Mouse (Mus musculus): ENCODE results near the gene Relb. TPM values are rescaled to one million over a fixed set of nuclear protein-coding genes. Genes with fewer than 3 reads are reported as not detected.
"Not testable (repeated sequence)": the region's sequence is repeated elsewhere in the genome, so short reads cannot be mapped to it uniquely, and the experiment has no call there.

Relb gene
- total RNA-seq, 1 experiment from 2014 or later, result 41.1 TPM

DNA sequence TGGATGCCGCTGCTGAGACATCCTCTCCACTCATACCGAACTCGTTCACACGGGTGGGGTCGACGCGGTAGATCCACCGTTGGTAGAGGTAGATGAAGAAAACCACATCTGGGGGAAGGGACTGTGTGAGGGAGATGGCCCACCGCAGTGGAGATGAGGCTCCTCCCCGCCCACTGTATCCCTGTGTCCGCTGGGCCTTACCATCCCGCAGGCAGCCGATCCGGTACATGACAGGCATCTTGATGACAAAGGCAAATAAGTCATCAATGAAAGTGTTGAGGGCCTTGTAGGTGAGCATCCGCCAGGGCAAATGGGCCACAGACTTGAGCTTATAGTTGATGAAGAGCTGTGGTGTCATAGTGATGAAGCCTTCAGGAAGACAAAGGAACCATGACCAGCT, 4.6 kb upstream of the Relb start:
- no peak for ATAC-seq (ENCODE audit: extremely low read depth, insufficient number of reproducible peaks, low FRiP score, poor library complexity, severe bottlenecking)

- no peak for ATAC-seq (ENCODE audit: extremely low read depth, insufficient number of reproducible peaks, low FRiP score, poor library complexity, severe bottlenecking)
These were observed 4.0 kb upstream of the Relb start for GRCm38 (mm10) chr7:19633197-19633596.

DNA sequence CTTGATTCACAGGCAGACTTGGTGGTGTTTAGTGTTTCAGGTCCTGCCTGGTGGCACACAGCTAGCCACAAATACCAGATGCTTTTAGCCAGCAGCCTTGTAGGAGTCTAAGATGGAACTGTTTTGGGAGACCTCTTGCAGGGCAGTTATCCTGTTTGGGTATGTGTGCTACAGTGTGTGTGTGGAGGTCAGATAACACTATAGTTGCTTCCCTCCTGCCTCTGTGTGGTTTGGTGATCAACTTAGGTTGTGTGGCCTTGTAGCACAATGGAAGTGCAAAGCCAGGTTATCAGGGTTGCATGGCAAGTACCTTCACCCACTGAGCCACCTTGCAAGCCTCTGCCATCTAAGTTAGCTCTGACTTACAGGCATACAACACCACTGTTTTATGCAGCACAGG, 3.5 kb upstream of the Relb start:
- ATAC-seq (ENCODE audit: extremely low read depth, insufficient number of reproducible peaks, low FRiP score, poor library complexity, severe bottlenecking), result no peak

DNA sequence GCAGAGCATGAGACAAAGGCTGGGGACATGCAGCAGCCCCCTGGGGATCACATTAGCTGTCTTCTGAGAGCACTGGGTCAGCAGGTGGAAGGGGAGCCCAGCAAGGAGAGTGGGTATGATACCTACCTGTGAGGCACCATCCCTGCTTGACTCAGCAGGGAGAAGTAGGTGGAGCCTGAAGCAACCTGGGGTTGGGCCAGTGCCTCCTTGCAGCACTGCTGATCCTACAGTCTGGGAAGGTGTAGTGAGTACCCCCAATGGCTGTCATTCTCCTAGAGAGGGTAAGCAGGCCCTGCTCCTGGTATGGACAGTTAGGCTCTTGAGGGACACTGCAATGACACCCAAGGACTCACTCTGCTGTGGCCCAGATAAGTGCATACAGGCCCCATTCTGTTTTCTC, 3.0 kb upstream of the Relb start:
- no peak for ATAC-seq (ENCODE audit: extremely low read depth, insufficient number of reproducible peaks, low FRiP score, poor library complexity, severe bottlenecking)

DNA sequence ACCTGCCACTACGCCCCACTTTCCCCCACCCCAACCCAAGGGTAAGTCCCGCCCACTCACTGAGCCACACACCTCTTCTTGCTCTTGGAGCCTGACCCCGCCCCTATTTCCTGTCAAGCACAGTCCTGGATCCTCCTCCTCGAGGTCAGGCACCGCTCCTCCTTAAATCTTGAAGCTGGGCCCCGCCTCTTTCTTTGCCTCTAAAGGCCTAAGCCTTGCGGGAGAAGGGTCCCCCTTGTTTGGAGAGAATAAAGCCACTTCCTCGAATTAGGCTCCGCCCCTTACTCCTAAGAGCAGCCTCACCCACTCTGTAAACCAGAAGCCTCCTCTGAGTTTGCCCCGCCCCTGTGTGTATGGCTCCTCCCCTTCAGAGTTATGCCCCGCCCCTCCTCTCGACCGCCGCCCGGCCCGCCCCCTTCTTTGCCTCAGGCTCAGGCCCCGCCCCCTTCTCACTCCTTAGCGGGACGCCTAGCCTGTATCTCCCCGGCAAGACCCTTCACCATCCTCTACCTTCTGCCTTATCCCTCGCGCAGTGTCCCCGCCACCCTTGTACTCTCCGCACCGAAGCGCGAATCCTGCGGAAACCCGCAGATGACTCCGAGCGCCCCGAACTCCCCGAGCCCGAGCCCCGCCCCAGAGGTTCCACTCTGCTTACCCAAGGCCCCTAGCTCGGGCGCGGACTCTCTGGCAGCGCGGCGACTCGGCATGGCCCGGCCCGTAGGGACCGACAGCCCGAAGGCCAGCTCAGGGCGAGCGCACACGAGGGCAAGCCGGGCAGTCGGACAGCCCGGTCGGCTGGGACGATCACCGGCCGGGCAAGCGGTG, 490 bp downstream of the Relb start:
- peak; percentile 84 for ATAC-seq (ENCODE audit: extremely low read depth, insufficient number of reproducible peaks, low FRiP score, poor library complexity, severe bottlenecking)

DNA sequence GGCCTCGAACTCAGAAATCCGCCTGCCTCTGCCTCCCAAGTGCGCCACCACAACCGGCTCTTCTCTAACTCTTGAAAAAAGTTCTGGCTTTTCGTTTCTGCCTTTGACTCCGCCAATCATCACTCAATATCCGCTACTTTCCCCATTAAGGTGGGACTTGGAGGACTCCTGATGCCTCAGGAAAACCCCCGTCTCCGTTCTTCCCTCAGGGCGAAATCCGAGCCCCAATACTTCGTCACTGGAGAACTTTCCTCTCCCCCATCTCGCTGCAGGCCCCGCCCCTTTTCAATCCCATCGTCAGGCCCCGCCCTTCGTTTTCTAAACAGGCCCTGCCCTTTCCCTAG, 1.1 kb downstream of the Relb start:
- no peak for ATAC-seq (ENCODE audit: extremely low read depth, insufficient number of reproducible peaks, low FRiP score, poor library complexity, severe bottlenecking)

DNA sequence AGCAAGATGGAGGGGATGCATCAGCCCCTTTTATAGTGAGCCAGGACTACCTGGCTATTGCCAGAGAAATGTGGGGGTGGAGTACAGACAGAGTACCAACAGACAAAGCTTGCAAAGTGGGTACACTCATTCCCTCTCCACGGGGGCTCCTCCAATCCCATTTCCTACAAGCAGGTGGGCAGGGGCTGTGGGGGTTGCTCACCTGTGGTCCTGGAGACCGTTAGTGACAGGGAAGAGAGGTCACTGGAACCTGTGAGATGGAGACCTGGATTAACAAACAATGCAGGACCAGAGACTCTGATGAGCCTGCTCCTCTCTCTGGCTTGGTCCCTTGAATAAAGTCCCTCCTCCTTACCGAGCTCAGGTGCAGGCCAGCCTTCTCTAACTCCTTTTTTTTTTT, 1.5 kb downstream of the Relb start:
- no peak for ATAC-seq (ENCODE audit: extremely low read depth, insufficient number of reproducible peaks, low FRiP score, poor library complexity, severe bottlenecking)

- no peak for ATAC-seq (ENCODE audit: extremely low read depth, insufficient number of reproducible peaks, low FRiP score, poor library complexity, severe bottlenecking)
These were observed 5.8 kb downstream of the Relb start for GRCm38 (mm10) chr7:19623433-19623832.

GRCm38 (mm10) chr7:19622241-19622640, 7.0 kb downstream of the Relb start:
- no peak for ATAC-seq (ENCODE audit: extremely low read depth, insufficient number of reproducible peaks, low FRiP score, poor library complexity, severe bottlenecking)

DNA sequence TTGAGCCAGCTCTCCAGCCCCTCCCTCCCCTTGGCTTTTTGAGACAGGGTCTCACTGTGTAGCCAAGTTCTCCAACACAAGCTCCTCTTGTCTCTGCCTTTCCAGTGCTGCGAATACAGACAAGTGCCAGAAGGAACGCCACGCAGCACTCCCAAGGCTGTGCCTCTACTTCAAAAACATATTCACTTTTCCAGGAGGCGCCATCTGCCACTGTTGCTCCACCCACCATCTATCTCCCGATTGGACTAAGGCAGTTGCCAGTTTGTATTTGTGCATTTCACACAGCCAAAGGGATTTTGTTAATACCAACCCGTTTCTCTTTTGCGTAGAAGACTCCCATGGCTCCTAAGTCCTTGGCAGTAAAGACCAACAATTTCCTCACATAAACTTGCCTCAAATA, 8.4 kb downstream of the Relb start:
- ATAC-seq (ENCODE audit: extremely low read depth, insufficient number of reproducible peaks, low FRiP score, poor library complexity, severe bottlenecking), result no peak

GRCm38 (mm10) chr7:19619004-19619801, 10.0 kb downstream of the Relb start:
- peak; percentile 64 for ATAC-seq (ENCODE audit: extremely low read depth, insufficient number of reproducible peaks, low FRiP score, poor library complexity, severe bottlenecking)

DNA sequence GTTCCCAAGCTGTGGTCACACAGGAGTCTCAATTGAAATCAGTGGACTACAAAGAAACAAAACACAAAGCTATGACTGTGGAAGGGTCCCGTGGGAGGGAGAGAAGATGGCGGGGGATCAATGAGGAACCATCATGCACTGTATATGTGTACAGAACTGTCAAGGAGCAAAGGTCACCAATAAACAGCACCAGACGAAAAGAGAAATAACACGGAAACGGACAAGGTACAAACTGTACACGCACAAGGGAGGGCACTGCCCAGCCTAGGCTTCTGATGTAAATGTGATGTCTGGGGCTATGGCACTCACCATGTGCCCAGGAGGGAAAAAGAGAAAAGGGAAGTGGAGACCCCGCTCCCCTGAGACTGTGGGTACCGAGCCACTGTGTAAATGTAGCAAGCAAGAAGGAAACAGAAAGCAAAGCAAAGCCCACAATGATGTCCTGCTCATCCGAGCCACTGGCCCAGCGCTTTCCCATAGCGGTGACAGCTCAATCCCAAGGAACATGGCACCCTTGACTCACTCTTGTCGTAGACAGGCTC, 14.1 kb downstream of the Relb start:
- ATAC-seq (ENCODE audit: extremely low read depth, insufficient number of reproducible peaks, low FRiP score, poor library complexity, severe bottlenecking), result peak; percentile 70

DNA sequence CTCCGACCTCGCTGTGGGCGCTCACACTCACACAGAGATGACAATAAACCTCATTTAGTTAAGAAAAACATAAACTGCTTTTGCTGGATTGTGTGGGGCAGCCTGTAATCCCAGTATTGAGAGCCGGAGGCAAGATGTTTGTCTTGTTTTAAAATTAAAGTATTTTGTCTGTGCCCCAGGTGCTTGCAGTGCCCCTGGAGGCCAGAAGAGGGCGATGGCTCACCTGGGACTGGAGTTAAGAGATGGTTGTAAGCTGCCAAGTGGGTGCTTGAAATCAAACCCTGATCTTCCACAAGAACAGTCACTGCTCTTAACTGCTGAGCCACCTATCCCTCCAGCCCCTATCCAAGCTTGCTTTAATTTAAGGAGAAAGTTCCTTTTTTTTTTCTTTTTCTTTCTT, 18.3 kb downstream of the Relb start:
- no peak for ATAC-seq (ENCODE audit: extremely low read depth, insufficient number of reproducible peaks, low FRiP score, poor library complexity, severe bottlenecking)

DNA sequence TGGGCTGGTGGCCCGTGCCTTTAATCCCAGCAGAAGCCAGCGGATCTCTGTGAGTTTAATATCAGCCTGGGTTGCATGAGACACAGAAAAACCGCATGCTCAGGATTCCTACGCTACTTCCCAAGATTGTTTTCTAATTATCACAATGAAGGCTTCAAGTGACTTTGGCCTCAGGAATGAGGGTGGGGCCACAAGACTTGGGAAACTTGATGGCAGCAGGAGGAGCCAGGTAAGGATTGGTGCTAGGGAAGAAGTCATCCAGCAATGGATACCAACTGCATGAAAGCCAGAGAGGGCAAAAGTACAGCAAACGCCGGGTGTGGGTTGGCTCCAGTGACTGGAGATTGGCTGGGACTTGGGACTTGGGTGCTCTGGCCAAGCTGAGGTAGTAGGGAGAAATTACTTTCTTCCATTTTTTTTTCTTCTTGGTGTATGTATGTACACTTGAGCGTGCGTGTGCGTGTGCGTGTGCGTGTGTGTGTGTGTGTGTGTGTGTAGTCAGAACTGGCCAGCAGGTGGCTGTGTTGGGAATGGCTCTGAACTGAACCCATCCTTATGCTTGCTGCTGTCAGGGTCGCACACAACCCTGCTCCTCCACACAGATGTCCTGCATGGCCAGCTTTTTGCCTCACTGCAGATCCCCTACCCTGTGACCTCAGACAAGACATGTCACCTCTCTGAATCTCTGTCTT, 19.5 kb downstream of the Relb start:
- no peak for ATAC-seq (ENCODE audit: extremely low read depth, insufficient number of reproducible peaks, low FRiP score, poor library complexity, severe bottlenecking)

GRCm38 (mm10) chr7:19607291-19607690, 21.9 kb downstream of the Relb start:
- no peak for ATAC-seq (ENCODE audit: extremely low read depth, insufficient number of reproducible peaks, low FRiP score, poor library complexity, severe bottlenecking)

GRCm38 (mm10) chr7:19604606-19605214, 24.5 kb downstream of the Relb start:
- not testable (repeated sequence) for ATAC-seq (ENCODE audit: extremely low read depth, insufficient number of reproducible peaks, low FRiP score, poor library complexity, severe bottlenecking)

- ATAC-seq (ENCODE audit: extremely low read depth, insufficient number of reproducible peaks, low FRiP score, poor library complexity, severe bottlenecking), result peak; percentile 97
These were observed 25.2 kb downstream of the Relb start, which contains the start of gene Clasrp for GRCm38 (mm10) chr7:19603849-19604605. Clasrp (minus strand) TSS chr7:19604486.

DNA sequence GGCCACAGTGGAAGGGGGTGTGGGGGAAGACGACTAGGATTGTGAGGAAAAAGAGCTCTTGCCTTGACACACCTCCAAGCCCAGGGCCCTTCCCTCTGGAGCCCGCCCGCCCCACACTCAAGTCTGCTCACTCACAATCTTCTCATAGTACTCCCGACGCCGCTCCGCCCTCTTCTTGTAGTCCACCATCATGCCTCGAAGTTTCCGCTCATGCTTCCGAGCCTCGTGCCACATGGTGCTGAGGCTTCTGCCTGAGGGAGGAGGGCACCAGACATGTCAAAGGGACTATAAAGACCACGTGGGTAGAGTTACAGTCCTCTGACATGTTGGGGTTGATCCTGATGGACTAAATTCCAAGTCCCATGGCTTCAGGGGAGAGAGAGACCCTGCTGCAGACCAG, 26.2 kb downstream of the Relb start:
- ATAC-seq (ENCODE audit: extremely low read depth, insufficient number of reproducible peaks, low FRiP score, poor library complexity, severe bottlenecking), result no peak

All from neutrophil, adult 5-6 weeks (primary cell).